Mouse (Mus musculus) G1E (cell line): Measurements from ENCODE around the gene Ccl5. TPM values are rescaled to one million over a fixed set of nuclear protein-coding genes. Genes with fewer than 3 reads are reported as not detected.

Source experiments
- ATAC-seq: 2 replicates; pipeline ENCODE4 v1.8.0; 2016; ENCODE audit warnings: mild to moderate bottlenecking; ENCODE audit not compliant: insufficient number of reproducible peaks, poor library complexity, low FRiP score, severe bottlenecking; ENCODE audit errors: extremely low read depth
- DNase-seq: peaks from one replicate; pipeline ENCODE4 v3.0.0; 2012; ENCODE audit warnings: low spot score
- H3K27me3 ChIP-seq: 2 replicates; pipeline ENCODE4 v1.6.1; 2012; ENCODE audit warnings: mild to moderate bottlenecking, low read length, inconsistent platforms; ENCODE audit not compliant: insufficient read depth
- H3K36me3 ChIP-seq: replicated peaks from 2 replicates; pipeline ENCODE3; 2012; ENCODE audit warnings: mild to moderate bottlenecking, inconsistent platforms
- H3K4me1 ChIP-seq: 2 replicates; pipeline ENCODE4 v1.6.1; 2012; ENCODE audit warnings: low read depth, low read length, inconsistent platforms, mixed read lengths; ENCODE audit not compliant: insufficient read depth
- H3K4me3 ChIP-seq: 2 replicates; pipeline ENCODE4 v1.5.1; 2012; ENCODE audit warnings: low read depth, mild to moderate bottlenecking, inconsistent platforms, low read length, moderate library complexity, mixed read lengths
- H3K9me3 ChIP-seq: replicated peaks from 2 replicates; pipeline ENCODE4 v1.6.1; 2012; ENCODE audit warnings: inconsistent platforms
- CTCF ChIP-seq: IDR thresholded peaks from 2 replicates; pipeline ENCODE4 v1.5.1; 2012; ENCODE audit warnings: low read depth, low read length, inconsistent platforms, mixed read lengths
- GATA1 ChIP-seq: IDR thresholded peaks from 2 replicates; pipeline ENCODE4 v1.6.1; 2012; ENCODE audit warnings: borderline replicate concordance, low read length, inconsistent platforms, mixed read lengths
- GATA2 ChIP-seq: IDR thresholded peaks from 2 replicates; pipeline ENCODE4 v1.6.1; 2012; ENCODE audit warnings: low read depth, low read length, inconsistent platforms, borderline replicate concordance
- POLR2AphosphoS5 ChIP-seq: IDR thresholded peaks from 2 replicates; pipeline ENCODE4 v1.6.1; 2012; ENCODE audit warnings: low read depth, low read length, inconsistent platforms; ENCODE audit not compliant: insufficient replicate concordance
- TAL1 ChIP-seq: conservative IDR thresholded peaks from 2 replicates; pipeline ENCODE4 v1.6.1; 2012; ENCODE audit warnings: low read depth, low read length, inconsistent platforms, mixed read lengths
- polyA plus RNA-seq: library from polyadenylated mRNA; stranded (reverse); fragments of >175 nt; gene quantifications from 2 replicates; pipeline ENCODE4 v1.2.3, GENCODE M21; 2012
- total RNA-seq, 2 experiments: library from RNA; stranded (forward) in 1 of 2; stranded (reverse) in 1 of 2; fragments of 200-1000 nt in 1 of 2; fragments of >200 nt in 1 of 2; fragmentation: Nextera tagmentation in 1 of 2; gene quantifications; 2 replicates each; pipeline ENCODE4 v1.2.3; 2014 to 2017

The Ccl5 gene
- total and polyA plus RNA-seq, 3 experiments, result 3.1 TPM; not detected in 2

DNA sequence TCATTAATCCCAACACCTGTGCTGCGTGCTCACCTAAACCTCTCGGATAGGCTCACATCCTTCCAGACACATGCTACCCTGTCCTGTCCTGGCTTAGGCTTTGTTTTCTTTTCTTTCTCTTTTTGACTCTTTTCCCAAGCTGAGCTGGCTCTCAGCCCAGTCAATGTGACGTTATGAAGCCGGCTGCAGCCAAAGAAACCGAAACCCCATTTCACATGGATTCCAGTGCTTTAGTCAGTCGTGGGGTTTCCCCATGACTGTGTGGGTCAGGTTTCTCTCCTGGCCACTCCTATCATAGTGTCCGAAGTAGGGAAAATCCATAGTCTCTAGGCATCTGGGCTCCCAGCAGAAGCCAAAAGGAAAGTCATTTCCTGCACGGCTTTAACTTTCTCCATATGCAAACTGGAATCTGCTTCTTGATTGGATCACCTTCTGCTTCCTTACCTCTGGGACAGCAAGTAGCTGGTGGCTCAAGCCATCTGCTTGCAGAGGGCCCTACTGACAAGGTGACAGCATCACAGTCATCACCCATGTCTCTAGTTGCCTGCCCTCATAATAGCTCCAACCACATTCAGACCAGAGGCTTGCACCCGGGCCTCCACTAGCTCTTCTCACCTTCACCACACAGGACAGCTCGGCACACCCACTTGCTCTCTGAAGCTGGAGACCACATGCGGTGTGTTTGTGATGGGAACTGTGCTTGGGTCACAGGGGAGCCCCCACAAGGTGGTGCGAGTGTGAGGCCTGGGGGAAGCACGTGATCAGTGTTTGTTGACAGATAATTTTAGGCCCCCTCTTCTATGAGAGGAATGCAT is 4.5 kb upstream of the Ccl5 start:
- H3K9me3 ChIP-seq, result no peaks in the 10 kb centered on the region
- no peak for ATAC-seq
- H3K4me3 ChIP-seq, result no peak overlapping the region
- no peak for DNase-seq
- no peak for TF ChIP-seq GATA2
- TF ChIP-seq POLR2AphosphoS5, result no peak
- TF ChIP-seq TAL1, result no peak
- TF ChIP-seq CTCF, result no peak
- no peak for TF ChIP-seq GATA1
- H3K27me3 ChIP-seq, result peaks cover 6% of the 10 kb centered on the region; the same call in 1 of the 2 replicates
- no peaks in the 10 kb centered on the region for H3K36me3 ChIP-seq
- H3K4me1 ChIP-seq, result peaks cover 3% of the 10 kb centered on the region

DNA sequence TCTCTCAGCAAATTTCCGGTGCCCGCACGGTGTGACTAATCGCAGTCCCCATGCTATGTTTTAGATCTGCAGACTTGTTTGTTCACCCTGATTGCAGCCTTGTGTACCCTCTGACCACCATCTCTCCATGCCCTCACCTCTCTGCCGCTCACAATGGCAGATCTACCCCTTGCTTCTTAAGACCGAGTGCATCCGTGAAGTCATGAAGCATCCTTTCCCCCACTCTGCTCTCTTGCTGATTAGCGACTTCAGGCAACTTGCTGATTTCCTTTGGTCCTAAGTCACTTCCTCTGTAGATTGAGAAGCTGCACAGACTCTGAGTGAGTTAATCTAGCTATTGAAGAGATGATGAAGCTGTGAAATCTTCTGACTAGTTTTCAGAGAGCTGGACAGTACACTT is 3.8 kb upstream of the Ccl5 start:
- ATAC-seq, result no peak
- no peak overlapping the region for H3K4me3 ChIP-seq

DNA sequence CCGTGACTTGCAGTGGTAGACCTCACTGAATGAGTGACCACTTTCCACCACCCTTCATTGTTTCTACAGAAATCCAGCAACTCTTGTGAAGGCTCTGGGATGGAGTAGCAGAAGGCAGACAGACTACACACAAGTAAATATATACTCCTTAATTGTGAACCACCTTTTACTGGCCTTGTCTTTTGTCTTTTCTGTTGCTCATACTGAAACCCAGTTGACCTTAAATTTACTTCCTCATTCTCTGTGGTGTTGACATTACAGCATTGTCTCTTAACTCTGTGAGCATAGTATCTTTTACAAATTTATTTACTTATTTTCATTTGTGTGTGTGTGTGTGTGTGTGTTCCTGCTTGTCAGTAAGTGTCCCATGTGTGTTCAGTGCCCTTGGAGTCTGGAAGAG is 2.9 kb upstream of the Ccl5 start:
- DNase-seq, result no peak
- no peaks in the 10 kb centered on the region for H3K36me3 ChIP-seq
- TF ChIP-seq TAL1 (no peak), GATA1 (no peak), POLR2AphosphoS5 (no peak), CTCF (no peak), GATA2 (no peak)
- no peak overlapping the region for H3K4me3 ChIP-seq
- ATAC-seq, result no peak
- 0 out of 2 replicates have a peak, but pooled peaks cover 2% of the 10 kb centered on the region for H3K27me3 ChIP-seq
- H3K4me1 ChIP-seq, result peaks cover 3% of the 10 kb centered on the region
- H3K9me3 ChIP-seq, result no peaks in the 10 kb centered on the region

More for the DNA sequence above, 3.8 kb upstream of the Ccl5 start:
- no peaks in the 10 kb centered on the region for H3K9me3 ChIP-seq
- H3K27me3 ChIP-seq, result peaks cover 6% of the 10 kb centered on the region; the same call in 1 of the 2 replicates
- no peaks in the 10 kb centered on the region for H3K36me3 ChIP-seq
- DNase-seq, result no peak
- TF ChIP-seq CTCF (no peak), TAL1 (no peak), GATA1 (no peak), POLR2AphosphoS5 (no peak), GATA2 (no peak)
- H3K4me1 ChIP-seq, result peaks cover 3% of the 10 kb centered on the region

DNA sequence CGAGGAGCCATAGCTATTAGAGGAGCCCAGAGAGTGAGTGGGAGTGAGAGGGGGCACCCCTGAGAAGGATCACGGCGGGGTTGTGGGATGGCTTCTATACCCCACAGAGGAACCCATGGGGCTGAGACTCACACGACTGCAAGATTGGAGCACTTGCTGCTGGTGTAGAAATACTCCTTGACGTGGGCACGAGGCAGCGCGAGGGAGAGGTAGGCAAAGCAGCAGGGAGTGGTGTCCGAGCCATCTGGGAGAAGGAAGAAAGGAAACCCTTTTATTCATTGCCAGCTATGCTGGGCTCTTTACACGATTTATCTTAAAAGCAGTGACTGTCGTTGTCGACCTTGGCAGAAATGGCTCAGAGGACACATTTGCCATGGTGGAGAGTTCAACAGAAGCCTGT is 1.3 kb downstream of the Ccl5 start:
- DNase-seq (no peak), ATAC-seq (no peak)
- Histone ChIP-seq H3K4me3 (no peak overlapping the region), H3K36me3 (no peaks in the 10 kb centered on the region), H3K27me3 (peaks cover under 1% of the 10 kb centered on the region; the same call in 1 of the 2 replicates), H3K4me1 (no peaks in the 10 kb centered on the region), H3K9me3 (no peaks in the 10 kb centered on the region)
- TF ChIP-seq GATA1 (no peak), TAL1 (no peak), GATA2 (no peak), POLR2AphosphoS5 (no peak), CTCF (no peak)

DNA sequence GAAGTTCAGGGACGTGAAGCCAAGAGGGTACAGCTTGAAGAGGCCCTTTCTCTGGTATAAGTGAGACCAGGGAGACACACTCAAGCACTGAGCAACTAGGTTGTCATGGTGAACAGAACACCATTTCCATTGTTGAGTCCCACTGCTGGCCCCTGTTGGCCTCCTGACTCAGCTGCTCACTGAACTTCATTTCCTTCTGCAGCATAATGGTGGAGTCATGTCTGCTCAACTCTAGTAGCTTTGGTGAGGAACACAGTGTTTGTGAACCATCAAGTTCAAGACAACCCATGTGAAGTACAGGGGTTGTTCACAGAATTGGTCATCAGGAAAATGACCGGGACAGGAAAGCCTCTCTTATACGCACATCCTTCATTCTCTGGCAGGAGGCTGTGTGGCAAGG is 8.2 kb downstream of the Ccl5 start, which contains the start of gene Heatr9:
Heatr9 (minus strand) TSS at position 101 of the 400 bp plus-strand sequence.
- TF ChIP-seq GATA1 (no peak), POLR2AphosphoS5 (no peak), TAL1 (no peak), GATA2 (no peak), CTCF (no peak)
- no peaks in the 10 kb centered on the region for H3K36me3 ChIP-seq
- no peak for DNase-seq

DNA sequence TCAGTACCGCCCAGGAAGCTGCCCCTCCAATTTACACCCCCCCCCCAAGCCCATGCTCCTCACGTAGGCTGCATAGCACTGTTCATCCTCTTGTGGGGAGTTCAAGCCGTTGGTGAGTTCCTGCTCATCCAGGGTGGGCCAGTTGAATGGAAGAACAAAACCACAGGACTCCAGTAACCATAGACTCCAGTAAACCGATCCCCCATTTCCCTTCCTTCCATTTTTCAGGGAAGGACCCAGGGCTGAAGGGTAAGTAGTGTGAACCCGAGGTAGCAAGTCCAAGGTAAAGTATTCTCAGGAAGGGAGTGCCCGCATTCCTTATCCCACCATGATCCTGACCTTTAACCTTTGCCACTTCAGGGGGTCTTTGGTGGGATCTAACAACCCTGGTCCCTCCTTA is 11.9 kb downstream of the Ccl5 start:
- no peaks in the 10 kb centered on the region for H3K4me1 ChIP-seq
- H3K9me3 ChIP-seq, result no peaks in the 10 kb centered on the region
- H3K4me3 ChIP-seq, result no peak overlapping the region
- TF ChIP-seq POLR2AphosphoS5 (no peak), GATA2 (no peak), CTCF (no peak), GATA1 (no peak)
- H3K36me3 ChIP-seq, result no peaks in the 10 kb centered on the region
- ATAC-seq (no peak), DNase-seq (no peak)
- peaks cover 36% of the 10 kb centered on the region for H3K27me3 ChIP-seq

More for the DNA sequence above, 8.2 kb downstream of the Ccl5 start, which contains the start of gene Heatr9:
- H3K4me3 ChIP-seq, result no peak within 1 kb of the TSS
- no peak for ATAC-seq
- no peaks in the 10 kb centered on the region for H3K4me1 ChIP-seq
- H3K27me3 ChIP-seq, result peaks cover 18% of the 10 kb centered on the region
- H3K9me3 ChIP-seq, result no peaks in the 10 kb centered on the region
